Mouse (Mus musculus): Measurements from ENCODE around the gene Zfp128. TPM values are rescaled to one million over a fixed set of nuclear protein-coding genes. Genes with fewer than 3 reads are reported as not detected.
"Not testable (repeated sequence)": the region's sequence is repeated elsewhere in the genome, so short reads cannot be mapped to it uniquely, and the experiment has no call there.

Gene Zfp128
- total RNA-seq (2021) = 1 to 10 TPM; 6.7 to 6.8 TPM
- long read RNA-seq, experiment 1, partial matches to known transcripts = 0 of 4 reads
- long read RNA-seq, experiment 1, other reads (novel, unspliced or antisense) = 1 of 4 reads
- long read RNA-seq, experiment 2, transcript Zfp128-202 (4 exons, 3,834 nt) = major isoform, 9 of 9 reads
- long read RNA-seq, experiment 2, partial matches to known transcripts = 0 of 9 reads
- long read RNA-seq, experiment 2, other reads (novel, unspliced or antisense) = 0 of 9 reads

DNA sequence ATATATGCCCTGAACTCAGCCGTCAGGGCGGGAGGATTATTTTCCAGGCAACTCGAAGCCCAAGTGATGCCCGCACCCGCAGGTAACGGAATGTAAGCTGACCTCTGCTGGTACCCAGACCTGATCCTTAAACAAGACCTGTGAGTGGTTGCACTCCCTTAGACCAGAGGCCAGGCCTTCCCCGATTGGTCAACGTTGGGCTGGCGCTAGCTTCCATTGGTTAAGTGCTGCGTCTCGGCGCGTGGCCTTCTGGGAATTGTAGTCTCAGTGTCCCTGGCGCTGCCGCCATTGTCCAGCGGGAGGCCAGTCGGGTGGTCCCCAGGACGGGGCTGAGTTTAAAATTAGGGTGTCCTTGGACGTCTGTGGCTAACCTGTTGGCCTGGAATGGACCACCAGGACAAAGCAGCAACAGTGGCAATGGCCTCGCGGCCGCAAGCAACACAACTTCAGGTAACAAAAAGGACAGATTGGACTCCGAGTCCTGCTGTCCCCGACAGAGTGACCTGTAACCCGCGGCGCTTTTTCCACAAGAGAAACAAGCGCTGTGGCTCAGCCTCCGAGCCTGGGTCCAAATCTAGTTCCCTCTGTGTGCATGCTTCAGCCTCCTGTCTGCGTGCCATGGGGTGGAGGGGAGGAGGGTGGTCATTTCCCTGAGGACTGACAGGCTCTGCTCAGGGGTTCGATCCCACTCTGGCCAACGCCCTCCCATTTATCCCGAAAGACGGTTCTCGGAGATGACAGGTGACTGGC, at the start of gene Zfp128:
TSS of gene Zfp128 (plus strand) at position 267 of the 750 bp plus-strand sequence.
- H3K4me3 ChIP-seq = peak within 1 kb of the TSS; percentile 82
- peak; percentile 62 for TF ChIP-seq CTCF (conservative IDR thresholded peaks at IDR 0.05)
- peak within 1 kb of the TSS; percentile 88 for H3K27ac ChIP-seq
- DNase-seq (ENCODE audit: low spot score in 2 of 2) = peak; percentile 92 to 97

DNA sequence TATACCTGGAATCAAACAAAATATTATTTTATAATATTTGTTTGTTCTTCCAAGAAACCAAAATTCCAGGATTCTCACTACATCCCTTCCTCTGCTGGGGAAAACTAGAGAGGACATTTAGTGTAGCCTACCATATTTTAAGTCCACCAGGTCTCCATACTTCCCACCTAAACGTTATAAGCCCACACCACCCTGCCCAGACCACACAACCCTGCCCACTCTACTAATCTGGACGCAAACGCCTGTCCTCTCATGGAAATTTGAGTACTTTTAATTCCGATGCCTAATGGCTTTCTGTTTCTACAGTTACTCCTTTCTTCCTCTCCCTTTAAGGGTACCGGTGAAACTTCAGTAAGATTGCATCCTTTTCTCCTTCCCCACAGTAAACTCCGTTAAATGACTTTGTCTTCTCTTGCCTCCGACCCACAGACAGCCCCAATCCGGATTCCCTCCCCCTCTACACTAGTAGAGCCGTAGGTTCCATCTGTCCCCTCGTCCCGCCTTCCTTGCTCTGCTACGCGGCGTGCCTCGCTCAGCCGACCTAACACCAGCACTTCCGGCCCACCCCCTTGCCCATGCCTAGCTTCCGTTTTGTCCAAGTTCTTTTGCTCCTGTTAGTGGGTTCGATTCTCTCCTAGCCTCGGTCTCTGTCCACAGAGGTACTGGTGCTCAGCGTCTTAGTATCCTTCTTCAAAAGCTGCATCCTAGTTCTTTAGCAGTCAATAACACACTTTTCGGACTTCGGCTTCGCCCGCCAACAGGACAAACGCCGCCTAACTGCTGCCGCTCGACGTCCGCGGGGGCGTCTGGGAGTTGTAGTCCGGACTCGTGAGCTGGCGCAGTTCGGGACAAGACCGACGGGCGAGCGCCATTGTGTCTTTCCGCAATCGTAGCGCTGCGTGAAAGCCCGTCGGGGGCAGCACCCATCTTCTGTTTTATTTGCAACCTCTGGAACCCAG, 46.5 kb upstream of the Zfp128 start, which contains the start of gene Zfp110:
TSS of gene Zfp110 (plus strand) at position 600 of the 959 bp plus-strand sequence.
- peak; percentile 79 to 82 for DNase-seq (ENCODE audit: low spot score in 2 of 2)
- Histone ChIP-seq H3K4me3 (peak within 1 kb of the TSS; percentile 77), H3K27ac (peak within 1 kb of the TSS; percentile 89)
- TF ChIP-seq CTCF (conservative IDR thresholded peaks at IDR 0.05) = peak; percentile 52

DNA sequence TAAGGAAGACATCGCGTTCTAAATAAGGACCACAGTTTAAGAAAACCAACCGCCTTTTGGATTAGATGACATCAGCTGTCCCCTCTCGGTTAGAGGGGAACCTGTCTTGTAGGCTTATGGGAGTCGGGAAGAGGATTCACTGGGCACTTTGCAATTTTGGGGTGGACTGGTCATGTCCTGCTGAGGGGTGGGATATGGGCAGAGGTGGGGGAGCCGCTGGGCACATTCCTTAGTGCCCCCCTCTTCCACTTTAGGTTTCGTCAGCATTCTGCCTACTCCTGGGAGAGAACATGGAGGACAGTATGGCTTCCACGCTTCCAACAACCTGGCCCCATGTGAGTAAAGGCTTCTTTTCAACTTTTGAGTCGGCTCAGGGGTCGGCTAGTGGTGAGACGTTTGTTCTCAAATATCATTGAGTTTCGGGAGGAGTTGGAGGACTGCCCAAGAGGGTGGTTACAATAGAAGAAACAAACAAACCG, 45.7 kb upstream of the Zfp128 start:
- TF ChIP-seq CTCF (conservative IDR thresholded peaks at IDR 0.05) = no peak
- H3K4me3 ChIP-seq = peak overlapping the region; percentile 77
- DNase-seq (ENCODE audit: low spot score in 2 of 2) = no peak
- peak overlapping the region; percentile 89 for H3K27ac ChIP-seq

DNA sequence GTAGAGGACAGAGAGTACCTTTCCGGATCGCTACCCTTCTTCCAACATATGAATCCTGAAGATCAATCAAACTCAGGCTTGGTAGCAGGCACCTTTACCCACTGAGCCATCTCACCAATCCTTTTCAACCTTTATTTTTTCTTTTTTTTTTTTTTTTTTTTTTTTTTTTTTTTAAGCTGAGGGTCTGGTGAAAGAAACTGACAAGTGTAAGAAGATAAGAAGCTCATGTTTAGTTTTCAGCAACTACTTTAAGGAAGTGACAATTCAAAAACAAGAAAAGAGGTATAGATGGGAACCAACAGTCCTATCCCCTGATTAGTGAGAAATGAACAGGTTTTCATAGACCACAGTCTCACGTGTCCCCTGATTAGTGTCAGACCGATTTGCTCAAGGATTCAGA, 45.2 kb upstream of the Zfp128 start:
- Histone ChIP-seq H3K27ac (no peak overlapping the region), H3K4me3 (peak overlapping the region; percentile 77; the same call in 1 of the 2 replicates)
- no peak for TF ChIP-seq CTCF (conservative IDR thresholded peaks at IDR 0.05)
- no peak for DNase-seq (ENCODE audit: low spot score in 2 of 2)

DNA sequence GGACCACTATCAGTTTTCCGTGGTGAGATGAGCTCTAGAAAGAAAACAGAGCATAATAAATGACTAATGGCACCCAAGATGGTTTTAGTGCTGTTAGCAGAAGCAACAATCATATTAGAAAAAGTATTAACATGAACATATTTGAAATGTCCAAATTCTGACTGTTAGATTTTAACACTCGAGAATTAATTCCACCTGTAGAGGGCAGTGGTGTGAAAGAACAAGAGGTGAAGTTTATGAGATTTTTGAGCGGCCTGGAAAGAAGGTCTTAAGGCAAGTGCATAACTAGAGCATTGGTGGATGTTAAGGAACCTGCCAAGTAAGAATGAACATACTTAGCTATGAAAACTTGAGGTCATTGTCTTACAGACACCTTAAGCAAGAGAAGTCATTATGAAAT, 6.7 kb upstream of the Zfp128 start:
- Histone ChIP-seq H3K27ac (no peak overlapping the region), H3K4me3 (no peak overlapping the region)
- DNase-seq (ENCODE audit: low spot score in 2 of 2) = no peak
- peak; percentile 74 for TF ChIP-seq CTCF (conservative IDR thresholded peaks at IDR 0.05)

DNA sequence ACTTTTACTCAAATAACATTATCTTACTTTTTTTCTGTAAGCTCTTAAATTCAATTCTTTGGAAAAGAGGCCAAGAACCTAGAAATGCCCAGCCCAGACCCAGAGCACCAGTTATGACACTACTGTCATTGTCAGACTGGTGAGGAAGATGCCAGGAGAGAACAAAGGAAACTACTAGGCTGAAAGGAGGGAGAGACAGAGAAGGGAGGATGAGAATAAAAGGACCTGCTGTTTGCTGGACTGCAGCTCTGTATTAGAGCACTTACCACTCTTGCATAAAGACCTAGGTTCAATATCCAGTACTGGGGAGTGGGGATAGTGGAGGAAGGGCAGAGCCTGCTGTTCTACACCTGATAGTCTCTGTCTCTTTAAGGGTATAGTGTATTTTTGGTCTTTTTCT, 941 bp upstream of the Zfp128 start:
- TF ChIP-seq CTCF (conservative IDR thresholded peaks at IDR 0.05) = no peak
- peak overlapping the region; percentile 82 for H3K4me3 ChIP-seq
- DNase-seq (ENCODE audit: low spot score in 2 of 2) = no peak

DNA sequence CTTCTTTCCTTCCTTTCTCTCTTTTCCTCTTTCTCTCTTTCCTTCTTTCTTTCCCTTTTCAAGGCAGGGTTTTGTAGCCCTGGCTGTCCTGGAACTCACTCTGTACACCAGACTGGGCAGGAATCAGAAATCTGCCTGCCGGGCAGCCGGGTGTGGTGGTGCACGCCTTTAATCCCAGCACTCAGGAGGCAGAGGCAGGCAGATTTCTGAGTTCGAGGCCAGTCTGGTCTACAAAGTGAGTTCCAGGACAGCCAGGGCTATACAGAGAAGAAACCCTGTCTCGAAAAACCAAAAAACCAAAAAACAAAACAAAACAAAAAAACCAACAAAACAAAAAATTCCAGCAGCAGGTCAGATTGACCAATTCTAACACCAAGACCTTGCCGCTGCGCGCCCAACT, 480 bp upstream of the Zfp128 start:
- not testable (repeated sequence) for DNase-seq (ENCODE audit: low spot score in 2 of 2)
- Histone ChIP-seq H3K27ac (peak overlapping the region; percentile 88), H3K4me3 (peak overlapping the region; percentile 82)

More for the DNA sequence above, 941 bp upstream of the Zfp128 start:
- peak overlapping the region; percentile 88; the same call in 1 of the 2 replicates for H3K27ac ChIP-seq

DNA sequence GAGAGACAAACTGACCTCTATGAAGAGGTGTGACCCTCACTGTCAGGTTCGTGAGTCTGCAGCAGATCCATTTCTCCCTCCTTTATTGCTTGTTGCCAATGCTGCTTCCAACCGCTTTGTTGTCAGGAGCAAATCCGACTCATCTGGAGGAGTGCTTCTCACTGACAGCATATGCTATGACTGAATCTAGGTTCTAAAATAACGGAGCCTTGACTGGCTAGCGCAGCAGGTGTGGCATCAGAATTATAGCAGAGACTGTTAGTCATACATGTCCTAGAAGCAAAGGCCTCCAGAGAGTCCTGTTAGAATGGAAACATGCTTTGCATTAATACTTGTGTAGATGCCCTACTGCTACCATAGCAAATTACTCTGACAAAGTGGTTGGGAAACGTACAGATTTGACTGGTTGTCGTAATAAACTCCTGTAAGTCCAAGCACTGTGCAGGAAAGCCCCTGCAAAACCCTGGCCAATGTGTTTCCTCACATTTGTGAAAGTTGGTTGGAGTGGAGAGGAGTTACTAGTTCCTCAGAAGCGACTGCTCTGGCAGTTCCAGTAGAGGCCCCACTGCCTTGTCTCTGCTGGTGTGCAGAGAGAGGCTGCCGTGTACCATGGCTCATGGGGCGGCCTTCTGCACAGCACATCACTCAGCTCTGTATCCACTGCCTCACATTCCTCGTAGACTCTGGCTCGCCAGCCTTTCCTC, 5.7 kb downstream of the Zfp128 start:
- DNase-seq (ENCODE audit: low spot score in 2 of 2) = no peak
- Histone ChIP-seq H3K4me3 (no peak overlapping the region), H3K27ac (no peak overlapping the region)
- TF ChIP-seq CTCF (conservative IDR thresholded peaks at IDR 0.05) = no peak

DNA sequence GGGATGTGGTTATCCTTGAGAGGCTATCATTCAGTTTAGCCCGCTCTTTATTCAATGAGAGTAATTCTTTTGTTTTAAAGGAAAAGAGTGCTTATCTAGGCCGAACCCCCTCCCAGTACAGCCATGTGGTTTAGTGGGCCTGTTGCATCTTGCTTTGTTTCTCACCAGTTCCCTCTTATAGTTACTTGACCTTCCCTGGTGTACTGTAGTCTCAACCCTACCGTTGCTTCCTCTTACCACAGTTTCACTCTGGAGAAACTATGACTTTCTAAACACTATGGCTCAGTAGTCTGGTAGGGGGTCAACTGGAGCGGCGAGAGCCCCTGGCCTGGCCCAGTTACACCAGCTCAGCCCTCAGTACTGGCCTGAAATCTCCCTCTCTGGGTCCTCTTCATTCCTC, 6.6 kb downstream of the Zfp128 start:
- H3K4me3 ChIP-seq = no peak overlapping the region
- no peak for DNase-seq (ENCODE audit: low spot score in 2 of 2)
- no peak for TF ChIP-seq CTCF (conservative IDR thresholded peaks at IDR 0.05)
- H3K27ac ChIP-seq = no peak overlapping the region

DNA sequence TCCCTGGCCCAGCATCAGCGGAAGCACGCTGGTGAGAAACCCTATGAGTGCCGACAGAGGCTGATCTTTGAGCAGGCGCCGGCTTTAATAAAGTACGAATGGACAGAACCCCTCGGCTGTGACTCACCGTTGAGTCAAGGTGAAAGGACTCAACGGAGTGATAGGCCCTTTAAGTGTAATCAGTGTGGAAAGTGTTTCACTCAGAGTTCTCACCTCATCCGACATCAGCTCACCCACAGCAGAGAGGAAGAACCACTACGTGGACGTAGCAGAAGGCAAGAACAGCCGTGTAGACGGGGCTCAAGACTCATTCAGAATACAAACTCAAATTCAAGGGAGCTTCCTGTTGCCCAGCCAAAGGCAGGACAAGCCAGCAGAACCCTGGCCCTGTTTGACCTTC, 10.0 kb downstream of the Zfp128 start:
- Histone ChIP-seq H3K4me3 (no peak overlapping the region), H3K27ac (no peak overlapping the region)
- no peak for DNase-seq (ENCODE audit: low spot score in 2 of 2)
- no peak for TF ChIP-seq CTCF (conservative IDR thresholded peaks at IDR 0.05)

DNA sequence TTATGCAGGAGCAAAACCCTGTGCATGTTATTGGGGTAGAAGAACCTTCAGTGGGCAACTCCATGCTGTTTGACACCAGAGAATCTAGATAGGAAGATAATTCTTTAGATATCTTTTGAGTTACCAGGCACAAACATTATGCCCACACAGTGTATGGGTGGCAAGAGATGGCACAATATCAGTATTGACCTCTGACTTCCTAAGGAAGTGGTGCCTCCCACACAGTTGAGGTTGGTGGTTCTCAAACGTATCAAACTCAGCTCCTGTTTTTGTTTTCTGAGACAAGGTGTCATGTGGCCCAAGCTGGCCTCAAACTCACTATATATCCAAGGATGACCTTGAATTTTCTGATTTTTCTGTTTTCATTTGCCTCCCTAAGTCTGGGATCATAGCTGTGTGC, 10.4 kb downstream of the Zfp128 start:
- no peak overlapping the region for H3K27ac ChIP-seq
- TF ChIP-seq CTCF (conservative IDR thresholded peaks at IDR 0.05) = no peak
- no peak overlapping the region for H3K4me3 ChIP-seq
- no peak for DNase-seq (ENCODE audit: low spot score in 2 of 2)
